Mouse (Mus musculus): Measurements from ENCODE around the gene Msi2. TPM values are rescaled to one million over a fixed set of nuclear protein-coding genes. Genes with fewer than 3 reads are reported as not detected.

Gene Msi2
- total RNA-seq, 2 experiments from 2014 or later: 156 to 165 TPM

- intact Hi-C loops (cut with DNase I; ENCODE audit: low total_unique reads): no loop called here
- DNase-seq: no peak
Measured at GRCm38 (mm10) chr11:88555232-88555818, 163.0 kb downstream of the Msi2 start.

DNA sequence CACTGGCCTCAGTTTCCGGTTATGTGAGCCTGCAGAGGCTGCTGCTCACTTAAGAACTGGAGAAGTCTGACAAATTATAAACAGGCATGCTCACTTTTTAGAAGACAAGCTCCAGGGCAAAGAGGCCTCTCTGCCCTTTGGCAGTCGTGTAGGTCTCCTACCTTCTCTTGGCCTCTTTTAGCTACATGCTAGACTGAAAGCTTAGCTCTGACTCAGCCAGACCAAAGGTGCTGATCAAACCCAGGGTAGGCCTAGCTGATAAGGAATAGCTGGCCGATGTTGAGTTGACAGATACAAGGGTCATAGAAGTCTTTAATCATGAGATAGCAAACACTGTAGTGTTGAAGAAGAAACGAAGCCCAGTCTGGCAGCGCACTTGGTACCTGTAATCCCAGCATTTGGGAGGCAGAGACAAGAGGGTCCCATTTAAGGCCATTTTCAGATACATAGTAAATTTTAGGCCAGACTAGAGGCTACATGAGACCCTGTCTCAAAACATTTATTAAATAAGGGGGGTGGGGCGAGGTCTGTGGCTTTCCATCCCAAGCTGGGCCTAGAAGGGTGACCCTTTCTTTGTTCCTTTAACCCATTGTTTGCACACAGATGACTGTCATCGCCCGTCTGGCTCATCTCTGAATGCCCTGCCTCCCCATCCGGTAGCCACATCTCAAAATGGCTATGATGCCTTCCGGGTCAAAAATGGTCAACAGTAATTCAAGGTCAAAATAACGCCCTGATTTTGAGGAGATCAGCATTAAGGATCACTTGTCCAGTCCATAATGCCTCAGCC, 164.6 kb downstream of the Msi2 start:
- DNase-seq: no peak
- intact Hi-C loops (cut with DNase I; ENCODE audit: low total_unique reads): loop anchor here (5.0 kb wide), 1 partner anchor 269 kb away; no protein-coding TSS in a partner anchor

DNA sequence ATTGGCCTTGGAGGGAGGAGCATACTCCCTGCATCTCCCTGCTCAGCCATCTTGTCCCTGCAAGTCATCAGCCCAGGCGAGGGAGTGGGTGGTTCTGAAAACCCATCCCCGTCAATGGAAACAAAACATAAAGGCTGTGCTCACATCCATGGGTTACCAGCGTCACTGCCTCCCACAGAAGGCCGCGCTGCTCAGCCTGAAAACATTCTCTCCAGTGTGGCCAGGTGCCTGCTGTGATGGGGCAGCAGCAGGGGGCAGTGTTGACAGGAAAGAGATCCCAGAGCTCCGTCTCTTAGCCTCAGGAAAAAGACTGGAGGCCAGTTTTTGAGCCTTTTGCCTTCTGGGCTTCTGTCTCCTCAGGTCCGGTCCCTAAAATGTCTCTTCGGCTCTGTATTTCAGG, 165.3 kb downstream of the Msi2 start:
- intact Hi-C loops (cut with DNase I; ENCODE audit: low total_unique reads): loop anchor here (5.0 kb wide), 1 partner anchor 269 kb away; no protein-coding TSS in a partner anchor
- peak; percentile 78 for DNase-seq

DNA sequence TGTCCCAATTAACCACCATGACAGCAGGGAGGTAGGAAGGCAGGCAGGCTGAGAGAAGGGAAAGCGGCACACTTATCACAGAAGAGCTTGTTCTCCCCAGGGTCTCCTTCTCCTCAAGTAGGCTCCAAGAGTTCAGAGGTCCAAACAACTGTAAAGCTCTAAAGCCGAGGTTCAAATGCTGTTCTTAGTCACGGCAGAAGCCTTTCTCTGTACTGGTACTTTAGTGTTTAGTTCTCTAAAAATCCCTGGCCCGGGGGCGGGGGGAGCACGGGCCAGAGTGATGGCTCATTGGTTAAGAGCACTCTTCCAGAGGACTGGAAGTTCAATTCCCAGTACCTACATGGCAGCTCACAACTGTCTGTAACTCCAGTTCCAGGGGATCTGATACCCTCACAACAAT, 165.9 kb downstream of the Msi2 start:
- intact Hi-C loops (cut with DNase I; ENCODE audit: low total_unique reads): loop anchor here (5.0 kb wide), 1 partner anchor 270 kb away; no protein-coding TSS in a partner anchor
- no peak for DNase-seq

DNA sequence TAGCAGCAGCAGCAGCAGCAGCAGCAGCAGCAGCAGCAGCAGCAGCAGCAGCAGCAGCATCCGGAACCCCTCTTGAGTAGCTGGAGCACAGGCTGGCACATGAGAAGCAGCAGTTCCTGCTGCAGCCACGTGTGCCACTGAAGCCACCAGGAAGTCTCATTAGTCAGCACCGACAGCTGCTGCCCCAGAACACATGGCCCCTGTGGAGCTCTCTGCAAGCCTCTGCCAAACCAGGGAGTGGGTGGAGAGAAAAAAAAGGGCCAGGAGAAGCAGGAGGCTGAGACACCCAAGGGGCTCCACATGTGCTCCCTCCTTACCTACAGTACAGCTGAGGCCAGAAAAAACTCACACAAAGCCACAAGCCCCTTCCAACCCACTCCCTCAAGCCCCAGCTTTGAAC, 167.3 kb downstream of the Msi2 start:
- intact Hi-C loops (cut with DNase I; ENCODE audit: low total_unique reads): loop anchor here (5.0 kb wide), 1 partner anchor 271 kb away; no protein-coding TSS in a partner anchor
- peak; percentile 66 for DNase-seq

DNA sequence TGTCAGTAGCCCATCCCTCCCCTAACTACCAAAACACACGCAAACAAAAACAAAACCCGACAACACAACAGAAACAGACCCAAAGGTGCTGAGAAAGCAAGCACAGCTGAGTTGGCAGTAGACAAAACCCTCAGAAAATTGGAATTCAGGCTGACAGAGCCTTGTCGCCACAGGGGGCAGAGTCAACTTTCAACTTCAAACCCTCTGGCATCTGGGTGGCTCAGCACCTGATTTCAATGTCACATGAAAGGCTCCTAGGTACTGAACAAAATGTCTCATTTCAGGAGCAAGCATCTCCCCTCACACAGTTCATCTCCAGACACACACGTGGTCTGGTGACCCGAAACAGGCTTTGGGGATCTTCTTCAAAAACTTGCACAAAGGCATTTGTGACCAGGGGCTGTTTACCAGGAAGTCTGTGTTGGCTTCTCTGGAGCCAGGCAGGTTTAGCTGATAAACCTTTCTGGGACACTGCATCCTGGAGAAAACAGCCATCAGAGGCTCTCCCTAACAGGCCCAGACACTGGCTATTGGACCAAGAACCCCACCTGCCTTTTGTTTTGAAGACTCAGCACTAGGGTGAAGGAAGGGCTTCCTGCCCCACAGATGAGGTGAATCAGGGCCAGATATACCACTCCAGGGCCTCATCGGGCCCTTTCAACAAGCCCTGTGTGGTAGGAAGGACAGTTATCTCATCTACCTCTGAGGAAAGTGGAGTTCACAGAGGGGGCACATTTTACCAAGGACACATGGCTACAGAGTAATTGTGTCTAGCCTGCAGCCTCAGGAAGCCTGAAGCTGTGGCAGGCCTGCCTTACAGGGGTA, 168.0 kb downstream of the Msi2 start:
- intact Hi-C loops (cut with DNase I; ENCODE audit: low total_unique reads): loop anchor here (5.0 kb wide), 1 partner anchor 272 kb away; no protein-coding TSS in a partner anchor
- no peak for DNase-seq

GRCm38 (mm10) chr11:88549529-88549900, 168.8 kb downstream of the Msi2 start:
- DNase-seq: no peak
- intact Hi-C loops (cut with DNase I; ENCODE audit: low total_unique reads): loop anchor here (5.0 kb wide), 1 partner anchor 183 kb away; no protein-coding TSS in a partner anchor

DNA sequence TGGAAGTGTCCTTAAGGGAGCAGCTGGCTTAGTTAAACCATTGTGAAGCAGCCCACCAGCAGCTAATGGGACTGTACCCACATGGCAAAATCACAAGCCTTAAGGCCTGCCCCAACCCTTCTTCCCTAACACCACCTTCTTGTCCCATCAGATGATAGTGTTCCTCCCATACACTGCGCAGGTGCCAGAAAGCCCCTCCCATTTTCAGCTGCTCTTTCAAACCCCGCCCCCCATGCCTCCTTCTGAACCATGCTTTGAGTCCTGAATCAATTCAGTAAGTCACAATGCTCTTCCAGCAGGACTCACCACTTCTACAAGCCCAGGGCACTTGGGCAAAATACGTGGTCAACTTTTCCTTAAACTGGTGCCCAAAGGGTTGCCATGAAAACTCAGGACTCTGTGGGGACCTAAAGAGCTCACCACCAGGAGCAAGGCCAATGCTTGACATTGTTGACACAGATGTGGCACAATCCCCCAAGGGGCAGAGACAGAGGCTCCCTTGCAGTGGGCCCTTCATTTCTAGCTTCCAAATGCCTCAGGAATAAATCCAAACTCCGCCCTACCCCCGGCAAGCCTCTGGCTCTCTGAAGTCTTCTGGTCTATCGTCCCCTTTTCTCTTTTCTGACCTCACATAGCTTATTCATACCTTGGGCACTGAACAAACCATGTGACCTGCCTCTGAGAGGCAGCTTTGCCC, 169.3 kb downstream of the Msi2 start:
- no peak for DNase-seq
- intact Hi-C loops (cut with DNase I; ENCODE audit: low total_unique reads): loop anchor here (5.0 kb wide), 1 partner anchor 183 kb away; no protein-coding TSS in a partner anchor

DNA sequence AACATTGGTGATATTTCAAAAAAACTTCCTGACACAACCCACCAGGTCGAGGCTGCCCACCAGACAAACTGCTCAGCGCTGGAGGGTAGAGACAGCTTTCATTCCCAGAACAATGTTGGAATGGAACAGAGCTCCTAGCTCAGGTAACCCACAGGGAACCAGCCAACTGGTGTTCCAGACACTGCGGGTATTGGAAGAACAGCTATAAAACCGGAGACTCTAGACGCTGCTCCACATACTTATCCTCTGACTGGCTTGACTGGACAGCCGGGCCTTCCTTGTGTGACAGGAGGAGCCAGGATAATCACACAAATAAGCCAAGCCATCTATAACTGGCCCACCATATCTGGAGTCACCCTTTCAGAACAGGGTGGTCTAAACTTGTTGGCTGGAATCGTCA, 169.9 kb downstream of the Msi2 start:
- DNase-seq: no peak
- intact Hi-C loops (cut with DNase I; ENCODE audit: low total_unique reads): loop anchor here (5.0 kb wide), 1 partner anchor 184 kb away; no protein-coding TSS in a partner anchor

DNA sequence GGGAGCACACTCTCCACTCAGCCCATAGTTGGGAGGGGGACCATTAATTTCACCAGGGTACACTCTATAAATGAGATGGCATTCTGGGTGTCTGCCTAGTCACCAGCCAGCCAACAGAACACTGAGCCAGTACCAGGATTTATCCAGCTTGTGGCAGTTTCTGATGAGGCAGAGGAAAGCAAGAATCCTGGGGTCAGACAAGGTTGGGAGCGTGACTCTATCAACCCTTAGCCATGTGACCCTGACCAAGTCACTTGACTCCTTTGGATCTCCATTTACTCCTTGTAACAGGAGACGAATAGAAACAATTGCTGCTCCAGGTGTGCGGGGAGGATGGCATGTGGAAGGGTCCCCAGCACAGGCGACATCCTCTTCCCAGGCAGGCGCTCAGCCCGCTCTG, 174.5 kb downstream of the Msi2 start:
- intact Hi-C loops (cut with DNase I; ENCODE audit: low total_unique reads): no loop called here

GRCm38 (mm10) chr11:88542817-88543216, 175.5 kb downstream of the Msi2 start:
- intact Hi-C loops (cut with DNase I; ENCODE audit: low total_unique reads): no loop called here
- no peak for DNase-seq

More for the DNA sequence above, 174.5 kb downstream of the Msi2 start:
- no peak for DNase-seq

DNA sequence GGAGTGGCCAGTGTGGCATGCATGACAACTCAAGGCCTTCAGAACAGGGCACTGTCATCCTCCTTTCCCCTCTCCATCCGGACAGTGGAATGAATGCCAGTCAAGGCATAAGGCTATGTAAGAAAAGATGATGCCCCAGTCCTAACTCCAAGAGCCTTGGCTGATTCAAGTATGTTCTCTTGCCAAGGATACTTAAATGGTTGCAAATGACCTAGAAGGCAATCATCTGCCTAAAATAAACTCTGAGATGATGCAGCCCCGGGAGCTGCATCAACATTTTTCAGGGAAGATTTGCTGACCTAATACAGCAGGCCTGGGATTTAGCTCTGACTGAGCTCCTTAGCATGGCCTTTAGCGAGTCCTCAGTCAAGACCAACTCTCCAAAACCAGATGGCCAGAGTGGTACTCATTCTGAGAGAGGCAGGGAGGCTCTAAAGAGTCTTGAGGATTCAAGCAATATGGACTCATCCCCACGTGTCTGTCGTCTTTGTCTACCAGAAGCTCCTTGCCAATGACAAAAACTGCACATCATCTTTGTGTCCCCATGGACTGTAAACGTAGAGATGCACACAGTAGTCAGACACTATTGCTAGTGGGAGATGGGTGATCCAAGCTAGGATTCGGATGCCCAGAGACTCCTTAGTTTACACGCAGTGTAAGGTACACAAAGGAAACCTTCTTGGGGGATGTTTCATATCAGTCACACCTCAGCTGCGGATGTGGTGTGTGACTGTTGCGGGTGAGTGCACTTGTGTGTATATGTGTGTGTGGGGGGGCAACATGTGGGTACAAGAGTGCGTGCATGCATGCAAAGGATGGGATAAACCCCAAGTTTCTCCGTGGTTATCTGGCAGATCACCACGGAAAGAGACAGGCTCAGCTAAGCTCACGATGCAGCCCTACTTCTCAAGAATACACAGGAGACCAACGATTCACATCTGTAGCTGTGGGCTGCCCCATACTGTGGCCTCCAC, 176.4 kb downstream of the Msi2 start:
- no peak for DNase-seq
- intact Hi-C loops (cut with DNase I; ENCODE audit: low total_unique reads): no loop called here

DNA sequence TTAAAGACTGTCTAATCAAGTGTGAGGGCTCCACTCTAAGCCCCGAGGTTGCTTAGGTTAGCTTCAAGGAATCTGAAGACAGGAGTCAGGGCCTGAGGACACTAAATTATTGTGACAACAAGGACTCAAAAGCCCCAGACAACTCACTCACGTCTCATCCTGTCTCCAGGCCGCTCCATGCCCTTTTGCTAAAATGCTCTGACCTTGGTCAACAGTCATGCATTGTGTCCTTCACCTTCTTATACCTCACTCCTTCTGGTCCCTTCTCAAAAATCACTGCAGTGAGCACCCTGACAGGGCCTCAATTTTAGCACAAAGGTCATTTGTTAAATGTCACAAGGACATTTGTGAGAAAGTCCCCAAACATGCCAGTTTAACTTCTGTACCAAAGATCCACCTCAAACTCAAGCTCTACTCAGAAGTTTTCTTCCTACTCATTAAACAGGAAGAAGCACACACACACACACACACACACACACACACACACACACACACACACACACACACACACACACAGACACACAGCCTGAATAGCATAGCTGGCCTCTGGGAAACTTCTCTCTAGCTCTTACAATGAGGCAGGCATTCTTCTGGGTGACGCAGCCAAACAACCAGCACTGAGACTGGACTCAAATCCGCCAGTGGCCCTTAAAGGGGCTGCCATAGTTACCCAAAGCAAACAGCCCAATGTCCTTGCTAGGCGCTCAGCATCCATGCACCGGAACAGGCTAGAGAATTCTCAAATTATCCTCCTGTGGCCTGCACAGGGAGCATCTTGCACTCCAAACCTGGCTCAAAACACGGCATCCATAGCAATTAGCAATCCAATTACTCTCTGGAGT, 178.5 kb downstream of the Msi2 start:
- intact Hi-C loops (cut with DNase I; ENCODE audit: low total_unique reads): no loop called here
- DNase-seq: no peak

GRCm38 (mm10) chr11:88538710-88539340, 179.5 kb downstream of the Msi2 start:
- intact Hi-C loops (cut with DNase I; ENCODE audit: low total_unique reads): no loop called here

DNA sequence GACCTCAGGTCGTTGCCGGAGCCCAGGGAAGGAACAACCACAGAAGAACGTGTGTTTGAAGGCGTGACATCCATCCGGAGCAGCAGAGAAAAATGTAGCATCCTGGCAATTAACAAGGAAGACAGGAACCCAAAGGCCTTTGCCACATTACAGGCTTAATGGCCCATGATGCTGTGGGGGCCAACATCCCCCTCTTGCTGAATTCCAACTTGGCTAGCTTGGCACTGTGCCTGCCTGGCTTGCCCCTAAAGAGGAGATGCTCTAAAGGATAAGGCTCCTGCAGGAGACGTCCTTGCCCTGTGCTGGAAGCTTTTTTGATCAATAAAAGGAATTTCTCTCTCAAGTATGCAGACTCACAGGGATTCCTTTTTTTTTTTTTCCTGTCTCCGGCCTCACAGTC, 181.0 kb downstream of the Msi2 start:
- no peak for DNase-seq
- intact Hi-C loops (cut with DNase I; ENCODE audit: low total_unique reads): no loop called here

More at GRCm38 (mm10) chr11:88538710-88539340, 179.5 kb downstream of the Msi2 start:
- no peak for DNase-seq

- intact Hi-C loops (cut with DNase I; ENCODE audit: low total_unique reads): no loop called here
- DNase-seq: no peak
Measured at GRCm38 (mm10) chr11:88536861-88537260, 181.5 kb downstream of the Msi2 start.

All from gastrocnemius, postnatal 14 days (tissue).